Mouse (Mus musculus) liver, embryonic 14.5 days (tissue): ENCODE measurements at regions not wholly inside any gene's neighbourhood (a gene's known extent, or its start where the extent isn't known, plus 50 kb on each side); places are given as distances from the start of the nearest gene placed in this dataset.

Experiments used
- CTCF ChIP-seq: IDR thresholded peaks from 2 replicates; pipeline ENCODE4 v1.5.1; 2016; ENCODE audit warnings: antibody characterized with exemption, low read depth, control low read depth
- EP300 ChIP-seq: IDR thresholded peaks from 2 replicates; pipeline ENCODE4 v1.6.1; 2016; ENCODE audit warnings: antibody characterized with exemption, low read depth

DNA sequence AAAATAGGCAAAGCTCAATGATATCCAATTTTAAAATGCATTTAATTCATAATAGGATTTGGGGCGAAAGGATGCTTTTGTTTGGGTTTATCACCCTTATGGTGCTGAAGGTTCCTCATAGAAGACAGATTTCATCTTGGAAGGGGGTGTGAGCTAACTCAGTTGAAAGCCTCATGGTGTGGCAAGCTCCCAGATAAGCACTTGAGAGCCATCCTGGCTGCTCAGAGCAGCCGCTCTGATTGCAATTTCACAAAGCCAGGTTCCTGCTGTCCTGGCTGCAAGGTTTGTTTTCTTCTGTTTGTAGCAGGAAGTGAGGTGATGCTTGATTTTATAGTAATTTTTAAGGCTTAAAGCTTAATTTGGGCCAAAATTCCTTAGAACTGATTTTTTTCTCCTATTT, 228.7 kb upstream of the Plscr5 start:
- no peak for TF ChIP-seq CTCF
- no peak for TF ChIP-seq EP300
